Mouse (Mus musculus): ENCODE measurements at regions not wholly inside any gene's neighbourhood (a gene's known extent, or its start where the extent isn't known, plus 50 kb on each side); places are given as distances from the start of the nearest gene placed in this dataset.

- Histone ChIP-seq H3K27me3 (ENCODE audit: control insufficient read depth in 1 of 2, insufficient read depth in 2 of 2, low read length in 2 of 2) (peaks cover 0 to 2% of the 10 kb centered on the region in 2 experiments; a peak in 1 of 4 replicates), H3K4me1 (ENCODE audit: control insufficient read depth in 1 of 2, insufficient read depth in 2 of 2, low read length in 2 of 2) (no peaks in the 10 kb centered on the region), H3K79me2 (ENCODE audit: control insufficient read depth, insufficient read depth, low read length, poor library complexity) (no peaks in the 10 kb centered on the region), H3K9ac (ENCODE audit: control insufficient read depth, low read depth, low read length, poor library complexity, severe bottlenecking) (no peak overlapping the region), H3K36me3 (ENCODE audit: control insufficient read depth in 1 of 2, insufficient read depth in 2 of 2, low read length in 2 of 2) (no peaks in the 10 kb centered on the region), H3K27ac (ENCODE audit: control insufficient read depth, low read depth, low read length) (no peak overlapping the region), H3K4me3 (ENCODE audit: control insufficient read depth in 1 of 2, insufficient read depth in 1 of 2, low read depth in 2 of 2, low read length in 2 of 2) (no peak overlapping the region), H3K9me3 (replicated peaks; ENCODE audit: insufficient read depth, low read length) (no peaks in the 10 kb centered on the region)
- no peak for TF ChIP-seq POLR2AphosphoS2 (IDR thresholded peaks at IDR 0.05; ENCODE audit: low read length)
- no peak for TF ChIP-seq CHD1 (IDR thresholded peaks at IDR 0.05; ENCODE audit: low read depth, low read length)
- no peak for TF ChIP-seq GATA1 (IDR thresholded peaks at IDR 0.05; ENCODE audit: low read depth, low read length)
- no peak for TF ChIP-seq MYC (IDR thresholded peaks at IDR 0.05; ENCODE audit: low read depth, low read length)
- no peak for TF ChIP-seq RCOR1 (IDR thresholded peaks at IDR 0.05; ENCODE audit: low read depth, low read length)
- TF ChIP-seq MAZ (IDR thresholded peaks at IDR 0.05; ENCODE audit: low read depth, low read length): no peak
- no peak for TF ChIP-seq SIN3A (IDR thresholded peaks at IDR 0.05; ENCODE audit: low read length)
- no peak for TF ChIP-seq MAFK (IDR thresholded peaks at IDR 0.05; ENCODE audit: borderline replicate concordance, low read depth, low read length)
- no peak for TF ChIP-seq NELFE (IDR thresholded peaks at IDR 0.05; ENCODE audit: low read depth, low read length)
- no peak for TF ChIP-seq POLR2A (IDR thresholded peaks at IDR 0.05; ENCODE audit: control insufficient read depth in 1 of 2, insufficient read depth in 1 of 2, low read depth in 1 of 2, low read length in 2 of 2, poor library complexity in 1 of 2)
- no peak for TF ChIP-seq TAL1 (IDR thresholded peaks at IDR 0.05; ENCODE audit: low read length)
- TF ChIP-seq POLR2AphosphoS5 (IDR thresholded peaks at IDR 0.05; ENCODE audit: borderline replicate concordance, low read depth, low read length): no peak
- TF ChIP-seq UBTF (IDR thresholded peaks at IDR 0.05; ENCODE audit: borderline replicate concordance, insufficient read depth, low read depth, low read length): no peak
- DNase-seq (ENCODE audit: low read depth, low spot score): no peak
These were observed 90.6 kb downstream of the Pdcl3 start for GRCm38 (mm10) chr1:39075966-39076365.

GRCm38 (mm10) chr1:39078584-39079315 is 93.3 kb downstream of the Pdcl3 start:
- Histone ChIP-seq H3K79me2 (ENCODE audit: control insufficient read depth, insufficient read depth, low read length, poor library complexity) (no peaks in the 10 kb centered on the region), H3K4me1 (ENCODE audit: control insufficient read depth in 1 of 2, insufficient read depth in 2 of 2, low read length in 2 of 2) (no peaks in the 10 kb centered on the region), H3K9me3 (replicated peaks; ENCODE audit: insufficient read depth, low read length) (no peaks in the 10 kb centered on the region), H3K4me3 (ENCODE audit: control insufficient read depth in 1 of 2, insufficient read depth in 1 of 2, low read depth in 2 of 2, low read length in 2 of 2) (no peak overlapping the region), H3K27ac (ENCODE audit: control insufficient read depth, low read depth, low read length) (no peak overlapping the region), H3K27me3 (ENCODE audit: control insufficient read depth in 1 of 2, insufficient read depth in 2 of 2, low read length in 2 of 2) (peaks cover 0 to 2% of the 10 kb centered on the region in 2 experiments; a peak in 1 of 4 replicates), H3K36me3 (ENCODE audit: control insufficient read depth in 1 of 2, insufficient read depth in 2 of 2, low read length in 2 of 2) (no peaks in the 10 kb centered on the region), H3K9ac (ENCODE audit: control insufficient read depth, low read depth, low read length, poor library complexity, severe bottlenecking) (no peak overlapping the region)
- no peak for TF ChIP-seq RAD21 (IDR thresholded peaks at IDR 0.05; ENCODE audit: low read depth, low read length)
- TF ChIP-seq TCF12 (IDR thresholded peaks at IDR 0.05; ENCODE audit: low read depth, low read length): no peak
- TF ChIP-seq ZMIZ1 (IDR thresholded peaks at IDR 0.05; ENCODE audit: low read depth, low read length): no peak
- no peak for TF ChIP-seq MYC (IDR thresholded peaks at IDR 0.05; ENCODE audit: low read depth, low read length)
- TF ChIP-seq RCOR1 (IDR thresholded peaks at IDR 0.05; ENCODE audit: low read depth, low read length): no peak
- TF ChIP-seq NRF1 (IDR thresholded peaks at IDR 0.05; ENCODE audit: insufficient read depth, low read depth, low read length, poor library complexity, severe bottlenecking): no peak
- TF ChIP-seq USF2 (IDR thresholded peaks at IDR 0.05; ENCODE audit: borderline replicate concordance in 1 of 2, insufficient read depth in 1 of 2, low read depth in 1 of 2, low read length in 2 of 2): no peak
- no peak for TF ChIP-seq GABPA (IDR thresholded peaks at IDR 0.05; ENCODE audit: low read depth, low read length)
- no peak for TF ChIP-seq MAZ (IDR thresholded peaks at IDR 0.05; ENCODE audit: low read depth, low read length)
- TF ChIP-seq SMC3 (IDR thresholded peaks at IDR 0.05; ENCODE audit: low read depth, low read length): no peak
- no peak for TF ChIP-seq HCFC1 (IDR thresholded peaks at IDR 0.05; ENCODE audit: low read depth, low read length)
- no peak for TF ChIP-seq CTCF (IDR thresholded peaks at IDR 0.05 in 2 of 3, conservative IDR thresholded peaks at IDR 0.05 in 1 of 3; ENCODE audit: control insufficient read depth in 1 of 3, insufficient read depth in 1 of 3, low read depth in 2 of 3, low read length in 3 of 3, poor library complexity in 1 of 3, severe bottlenecking in 1 of 3)
- no peak for TF ChIP-seq USF1 (IDR thresholded peaks at IDR 0.05; ENCODE audit: low read depth, low read length)
- no peak for TF ChIP-seq SIN3A (IDR thresholded peaks at IDR 0.05; ENCODE audit: low read length)
- no peak for TF ChIP-seq POLR2AphosphoS5 (IDR thresholded peaks at IDR 0.05; ENCODE audit: borderline replicate concordance, low read depth, low read length)
- no peak for TF ChIP-seq CHD1 (IDR thresholded peaks at IDR 0.05; ENCODE audit: low read depth, low read length)
- no peak for TF ChIP-seq CHD2 (IDR thresholded peaks at IDR 0.05; ENCODE audit: low read length)
- TF ChIP-seq MXI1 (IDR thresholded peaks at IDR 0.05; ENCODE audit: low read depth, low read length): no peak
- no peak for DNase-seq (ENCODE audit: low read depth, low spot score)
